Mouse (Mus musculus): ENCODE measurements around the gene Peg12. TPM values are rescaled to one million over a fixed set of nuclear protein-coding genes. Genes with fewer than 3 reads are reported as not detected.

The Peg12 gene
- polyA plus RNA-seq, 1 experiment from 2014 or later = 26.3 TPM

DNA sequence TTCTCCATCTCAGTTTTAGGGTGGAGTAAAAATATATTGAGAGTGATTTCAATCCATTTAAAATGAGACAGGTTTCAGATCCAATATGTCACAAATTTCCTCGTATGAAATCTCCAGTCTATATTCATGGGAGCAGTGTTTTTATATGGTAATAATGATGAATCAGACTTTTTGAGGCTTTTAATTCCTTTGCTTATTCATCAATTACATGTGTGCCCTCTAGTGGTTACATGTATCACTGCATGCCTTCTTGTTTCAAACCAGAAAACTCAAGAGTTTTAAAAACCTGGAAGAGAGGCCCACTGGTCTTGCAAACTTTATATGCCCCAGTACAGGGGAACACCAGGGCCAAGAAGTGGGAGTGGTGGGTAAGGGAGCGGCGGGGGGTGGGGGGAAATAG, 31.1 kb downstream of the Peg12 start:
- Histone ChIP-seq H3K27ac (replicated peaks; ENCODE audit: low read depth, low read length) (no peak overlapping the region), H3K27me3 (replicated peaks; ENCODE audit: control insufficient read depth, insufficient read depth, low read length) (no peaks in the 10 kb centered on the region), H3K4me2 (ENCODE audit: low read depth, low read length) (no peak overlapping the region), H3K36me3 (ENCODE audit: control insufficient read depth, insufficient read depth, low read length) (no peaks in the 10 kb centered on the region), H3K9ac (ENCODE audit: low read depth, low read length) (no peak overlapping the region), H3K4me3 (ENCODE audit: low read depth, low read length) (no peak overlapping the region), H3K9me3 (ENCODE audit: control insufficient read depth, low read length) (no peaks in the 10 kb centered on the region), H3K4me1 (ENCODE audit: control insufficient read depth, insufficient read depth, low read length) (no peaks in the 10 kb centered on the region)
- 33% methylated on average over 3 of the region's 3 CpGs for WGBS
- ATAC-seq (ENCODE audit: low read depth) (no peak), DNase-seq (ENCODE audit: low spot score) (no peak)

DNA sequence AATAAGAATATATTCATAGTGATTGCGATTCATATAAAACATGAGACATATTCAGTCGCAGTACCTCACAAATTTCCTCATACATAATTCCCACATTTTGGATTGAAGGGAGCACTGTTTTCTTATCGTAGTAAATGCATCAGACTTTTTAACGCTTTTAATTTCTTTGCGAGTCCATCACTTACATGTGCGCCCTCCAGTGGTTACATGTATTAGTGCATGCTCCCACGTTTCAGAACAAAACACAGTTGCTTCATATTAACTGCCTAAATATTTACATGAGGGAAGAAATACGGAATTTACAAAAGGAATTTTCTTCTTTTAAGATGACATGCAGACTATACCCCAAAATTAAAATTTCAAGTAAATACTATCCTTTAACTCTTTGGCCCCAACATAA, 36.0 kb downstream of the Peg12 start:
- WGBS = 22% methylated on average over 8 of the region's 8 CpGs
- ATAC-seq (ENCODE audit: low read depth) = no peak
- Histone ChIP-seq H3K36me3 (ENCODE audit: control insufficient read depth, insufficient read depth, low read length) (no peaks in the 10 kb centered on the region), H3K27ac (replicated peaks; ENCODE audit: low read depth, low read length) (no peak overlapping the region), H3K9ac (ENCODE audit: low read depth, low read length) (no peak overlapping the region), H3K4me1 (ENCODE audit: control insufficient read depth, insufficient read depth, low read length) (no peaks in the 10 kb centered on the region), H3K9me3 (ENCODE audit: control insufficient read depth, low read length) (no peaks in the 10 kb centered on the region), H3K27me3 (replicated peaks; ENCODE audit: control insufficient read depth, insufficient read depth, low read length) (no peaks in the 10 kb centered on the region), H3K4me2 (ENCODE audit: low read depth, low read length) (no peak overlapping the region), H3K4me3 (ENCODE audit: low read depth, low read length) (no peak overlapping the region)
- no peak for DNase-seq (ENCODE audit: low spot score)

DNA sequence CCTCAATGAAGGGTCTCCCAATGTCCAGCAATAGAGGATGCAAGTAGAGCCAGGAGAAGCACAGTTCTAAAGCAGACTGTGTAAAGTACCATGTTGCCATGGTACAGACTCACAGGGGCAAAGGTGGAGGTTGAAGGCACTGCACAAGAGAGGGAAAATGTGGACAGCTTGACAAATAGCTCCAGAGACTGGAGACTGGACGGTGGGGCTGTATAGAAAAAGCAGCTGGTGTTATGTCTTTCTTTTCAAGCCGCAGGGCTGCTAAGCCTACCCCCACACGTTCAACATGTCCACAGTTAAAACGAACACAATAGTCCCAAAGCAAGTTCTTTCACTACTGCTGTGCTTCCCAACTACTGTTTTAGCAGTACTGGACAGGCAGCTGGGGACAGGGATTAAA, 41.1 kb downstream of the Peg12 start:
- Histone ChIP-seq H3K27me3 (replicated peaks; ENCODE audit: control insufficient read depth, insufficient read depth, low read length) (no peaks in the 10 kb centered on the region), H3K4me1 (ENCODE audit: control insufficient read depth, insufficient read depth, low read length) (no peaks in the 10 kb centered on the region), H3K4me2 (ENCODE audit: low read depth, low read length) (no peak overlapping the region), H3K9ac (ENCODE audit: low read depth, low read length) (no peak overlapping the region), H3K9me3 (ENCODE audit: control insufficient read depth, low read length) (peaks cover 8% of the 10 kb centered on the region; the same call in 1 of the 2 replicates), H3K36me3 (ENCODE audit: control insufficient read depth, insufficient read depth, low read length) (no peaks in the 10 kb centered on the region), H3K4me3 (ENCODE audit: low read depth, low read length) (no peak overlapping the region), H3K27ac (replicated peaks; ENCODE audit: low read depth, low read length) (no peak overlapping the region)
- DNase-seq (ENCODE audit: low spot score) = no peak
- 45% methylated on average over 4 of the region's 4 CpGs for WGBS
- no peak for ATAC-seq (ENCODE audit: low read depth)

DNA sequence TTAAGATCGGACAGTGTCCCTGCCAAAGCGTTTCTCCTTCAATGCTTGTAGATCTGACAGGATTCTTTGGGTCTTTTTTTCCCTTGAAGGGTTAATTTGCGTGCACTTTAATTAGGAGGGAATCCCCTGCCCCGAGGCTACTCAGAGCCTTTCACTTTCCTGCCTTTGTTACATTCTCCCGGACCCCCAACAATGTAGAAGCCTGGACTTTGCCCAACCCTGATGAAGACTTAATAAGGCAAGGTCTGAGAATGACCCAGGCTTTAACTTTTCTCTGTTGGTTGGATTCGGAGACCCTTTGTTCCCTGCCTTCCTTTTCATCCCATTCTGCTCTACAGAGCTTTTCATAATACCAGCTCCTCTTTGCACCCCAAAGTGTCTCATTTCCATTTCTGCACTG, 43.7 kb downstream of the Peg12 start:
- no peak for ATAC-seq (ENCODE audit: low read depth)

DNA sequence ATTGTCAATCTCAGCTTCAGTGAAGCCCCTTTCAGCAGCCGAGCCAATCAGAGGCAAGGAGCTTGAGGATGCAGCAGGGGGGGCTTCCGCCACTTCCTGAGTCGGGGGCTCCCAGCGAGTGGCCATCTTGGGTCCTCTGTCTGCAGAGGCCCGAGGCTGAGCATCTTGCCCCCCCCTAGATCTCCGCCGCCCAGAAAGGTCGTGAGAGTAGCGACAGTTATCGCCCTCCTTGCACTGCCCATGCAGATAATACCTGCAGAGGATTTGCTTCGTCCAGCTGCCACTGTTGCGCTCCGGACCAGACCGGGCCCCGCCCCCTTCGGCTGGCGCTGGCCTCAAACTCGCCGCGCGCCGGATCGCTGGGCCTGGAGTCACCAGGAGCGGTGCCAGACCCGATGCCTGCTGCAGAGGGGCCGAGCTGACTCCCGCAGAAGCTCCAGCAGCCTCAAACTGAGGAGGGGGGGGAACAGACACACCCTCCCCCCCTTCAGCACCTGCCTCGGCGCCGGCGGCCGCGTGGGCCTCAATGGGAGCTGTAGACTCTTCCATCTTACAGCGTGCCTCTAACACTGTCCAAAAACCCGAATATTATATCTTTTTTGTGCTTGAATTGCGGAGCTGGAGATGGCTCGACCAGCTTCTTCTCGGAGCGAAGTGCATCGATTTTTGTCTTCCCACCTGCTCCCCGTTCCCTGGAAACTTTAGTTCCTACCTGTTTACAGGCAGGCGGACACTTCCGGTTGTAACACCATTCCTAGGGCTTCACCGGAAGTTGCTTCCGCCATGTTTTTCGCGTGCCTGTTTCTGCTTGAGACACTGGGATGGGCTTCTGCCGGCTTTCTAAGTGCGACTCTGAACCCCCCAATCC, 44.6 kb downstream of the Peg12 start, which contains the start of gene Mkrn3:
Mkrn3 (minus strand) TSS at position 647 of the 868 bp plus-strand sequence.
- 29% methylated on average over 45 of the region's 49 CpGs for WGBS
- ATAC-seq (ENCODE audit: low read depth) = peak; percentile 93
- H3K4me2 ChIP-seq (ENCODE audit: low read depth, low read length) = peak within 1 kb of the TSS; percentile 60

More for the DNA sequence above, 43.7 kb downstream of the Peg12 start:
- H3K4me3 ChIP-seq (ENCODE audit: low read depth, low read length) = peak overlapping the region; percentile 63
- H3K9me3 ChIP-seq (ENCODE audit: control insufficient read depth, low read length) = peaks cover 8% of the 10 kb centered on the region; the same call in 1 of the 2 replicates
- H3K27ac ChIP-seq (replicated peaks; ENCODE audit: low read depth, low read length) = no peak overlapping the region; the same call in 1 of the 2 replicates
- no peaks in the 10 kb centered on the region for H3K27me3 ChIP-seq (replicated peaks; ENCODE audit: control insufficient read depth, insufficient read depth, low read length)
- 0 out of 2 replicates have a peak overlapping the region, but pooled peaks have one; percentile 3 for H3K9ac ChIP-seq (ENCODE audit: low read depth, low read length)
- peak overlapping the region; percentile 60 for H3K4me2 ChIP-seq (ENCODE audit: low read depth, low read length)
- no peaks in the 10 kb centered on the region for H3K36me3 ChIP-seq (ENCODE audit: control insufficient read depth, insufficient read depth, low read length)
- no peaks in the 10 kb centered on the region for H3K4me1 ChIP-seq (ENCODE audit: control insufficient read depth, insufficient read depth, low read length)
- 55% methylated on average over 6 of the region's 6 CpGs for WGBS
- no peak for DNase-seq (ENCODE audit: low spot score)

DNA sequence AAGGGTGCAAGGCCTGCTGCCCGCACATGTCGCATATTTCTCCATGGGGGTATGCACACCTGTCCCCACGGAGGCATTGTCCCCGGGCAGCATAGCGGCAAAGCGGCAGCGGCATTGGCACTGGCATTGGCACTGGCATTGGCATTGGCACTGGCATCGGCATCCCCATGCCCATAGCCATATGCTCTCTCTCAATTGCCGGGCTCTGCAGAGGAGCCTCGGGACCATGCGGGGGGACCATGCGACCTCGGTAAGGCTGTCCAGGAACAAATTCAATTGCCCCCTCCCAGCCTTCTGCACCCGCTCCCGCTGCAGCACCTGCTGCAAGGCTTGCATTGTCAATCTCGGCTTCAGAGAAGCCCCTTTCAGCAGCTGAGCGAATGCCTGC, 45.2 kb downstream of the Peg12 start:
- Histone ChIP-seq H3K4me2 (ENCODE audit: low read depth, low read length) (peak overlapping the region; percentile 60), H3K36me3 (ENCODE audit: control insufficient read depth, insufficient read depth, low read length) (no peaks in the 10 kb centered on the region), H3K9me3 (ENCODE audit: control insufficient read depth, low read length) (peaks cover 8% of the 10 kb centered on the region; the same call in 1 of the 2 replicates), H3K9ac (ENCODE audit: low read depth, low read length) (peak overlapping the region; percentile 77), H3K4me3 (ENCODE audit: low read depth, low read length) (peak overlapping the region; percentile 63), H3K27me3 (replicated peaks; ENCODE audit: control insufficient read depth, insufficient read depth, low read length) (no peaks in the 10 kb centered on the region), H3K4me1 (ENCODE audit: control insufficient read depth, insufficient read depth, low read length) (no peaks in the 10 kb centered on the region), H3K27ac (replicated peaks; ENCODE audit: low read depth, low read length) (peak overlapping the region; percentile 77; the same call in 1 of the 2 replicates)
- 65% methylated on average over 17 of the region's 17 CpGs for WGBS
- DNase-seq (ENCODE audit: low spot score) (no peak), ATAC-seq (ENCODE audit: low read depth) (no peak; the same call in 1 of the 2 replicates)

More for the DNA sequence above, 44.6 kb downstream of the Peg12 start, which contains the start of gene Mkrn3:
- Histone ChIP-seq H3K27me3 (replicated peaks; ENCODE audit: control insufficient read depth, insufficient read depth, low read length) (no peaks in the 10 kb centered on the region), H3K4me3 (ENCODE audit: low read depth, low read length) (peak within 1 kb of the TSS; percentile 63), H3K9me3 (ENCODE audit: control insufficient read depth, low read length) (peaks cover 8% of the 10 kb centered on the region; the same call in 1 of the 2 replicates), H3K27ac (replicated peaks; ENCODE audit: low read depth, low read length) (peak within 1 kb of the TSS; percentile 77), H3K36me3 (ENCODE audit: control insufficient read depth, insufficient read depth, low read length) (no peaks in the 10 kb centered on the region), H3K4me1 (ENCODE audit: control insufficient read depth, insufficient read depth, low read length) (no peaks in the 10 kb centered on the region), H3K9ac (ENCODE audit: low read depth, low read length) (peak within 1 kb of the TSS; percentile 77)
- peak; percentile 92 for DNase-seq (ENCODE audit: low spot score)

DNA sequence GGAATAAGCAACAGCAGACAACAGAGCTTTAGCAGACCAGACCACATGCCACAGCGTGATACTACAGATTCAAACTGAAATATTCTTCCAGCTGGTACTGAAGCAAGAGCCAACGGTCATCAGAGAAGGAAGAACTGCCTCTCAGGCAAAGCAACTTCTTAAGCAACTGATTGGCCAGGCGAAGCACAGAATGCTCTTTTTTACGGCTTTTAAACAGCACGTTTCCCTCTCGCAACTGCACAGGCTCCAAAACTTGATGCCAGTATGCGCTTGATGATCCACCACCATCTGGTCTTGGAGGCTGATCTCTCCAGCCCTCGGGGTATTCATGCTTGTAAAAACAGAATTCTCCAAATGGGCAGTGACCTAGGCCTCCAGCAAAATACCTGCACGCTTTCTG, 46.0 kb downstream of the Peg12 start:
- WGBS = 74% methylated on average over 9 of the region's 9 CpGs
- DNase-seq (ENCODE audit: low spot score) (no peak), ATAC-seq (ENCODE audit: low read depth) (no peak)
- H3K4me3 ChIP-seq (ENCODE audit: low read depth, low read length) = peak overlapping the region; percentile 63
- H3K9me3 ChIP-seq (ENCODE audit: control insufficient read depth, low read length) = peaks cover 8% of the 10 kb centered on the region; the same call in 1 of the 2 replicates
- no peaks in the 10 kb centered on the region for H3K27me3 ChIP-seq (replicated peaks; ENCODE audit: control insufficient read depth, insufficient read depth, low read length)
- no peaks in the 10 kb centered on the region for H3K4me1 ChIP-seq (ENCODE audit: control insufficient read depth, insufficient read depth, low read length)
- peak overlapping the region; percentile 60 for H3K4me2 ChIP-seq (ENCODE audit: low read depth, low read length)
- H3K27ac ChIP-seq (replicated peaks; ENCODE audit: low read depth, low read length) = no peak overlapping the region
- H3K9ac ChIP-seq (ENCODE audit: low read depth, low read length) = no peak overlapping the region
- no peaks in the 10 kb centered on the region for H3K36me3 ChIP-seq (ENCODE audit: control insufficient read depth, insufficient read depth, low read length)

DNA sequence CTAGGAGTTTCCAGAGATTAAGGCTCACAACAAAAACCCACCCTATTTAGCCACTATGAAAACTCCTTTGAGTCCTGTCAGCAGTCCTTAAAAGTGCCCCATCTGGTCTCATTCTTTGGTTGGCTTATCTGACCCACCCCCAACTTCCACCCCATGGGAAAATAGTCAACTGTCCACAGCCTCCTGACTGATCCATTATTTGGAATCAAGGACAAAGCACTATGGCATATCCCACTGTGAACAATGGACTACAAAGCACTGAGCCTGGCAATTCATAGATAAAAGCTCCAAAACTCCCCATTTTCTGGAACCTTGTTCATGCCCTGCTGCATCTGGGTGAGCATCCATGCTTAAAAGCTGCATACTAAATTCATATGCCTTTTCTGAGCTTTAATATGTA, 48.1 kb downstream of the Peg12 start:
- ATAC-seq (ENCODE audit: low read depth) (no peak), DNase-seq (ENCODE audit: low spot score) (no peak)
- Histone ChIP-seq H3K27ac (replicated peaks; ENCODE audit: low read depth, low read length) (no peak overlapping the region), H3K9ac (ENCODE audit: low read depth, low read length) (no peak overlapping the region), H3K4me2 (ENCODE audit: low read depth, low read length) (no peak overlapping the region), H3K4me1 (ENCODE audit: control insufficient read depth, insufficient read depth, low read length) (no peaks in the 10 kb centered on the region), H3K27me3 (replicated peaks; ENCODE audit: control insufficient read depth, insufficient read depth, low read length) (no peaks in the 10 kb centered on the region), H3K4me3 (ENCODE audit: low read depth, low read length) (no peak overlapping the region), H3K9me3 (ENCODE audit: control insufficient read depth, low read length) (peaks cover 8% of the 10 kb centered on the region; the same call in 1 of the 2 replicates), H3K36me3 (ENCODE audit: control insufficient read depth, insufficient read depth, low read length) (no peaks in the 10 kb centered on the region)
